Mouse (Mus musculus): ENCODE measurements around the gene Fam110c. TPM values are rescaled to one million over a fixed set of nuclear protein-coding genes. Genes with fewer than 3 reads are reported as not detected.

Fam110c gene
- total RNA-seq, 2 experiments from 2014 or later, result not detected

GRCm38 (mm10) chr12:31116005-31116466 is 42.4 kb downstream of the Fam110c start:
- DNase-seq, result peak; percentile 21 to 41

- DNase-seq, result no peak
Measured at GRCm38 (mm10) chr12:31120535-31120934, 46.9 kb downstream of the Fam110c start.

GRCm38 (mm10) chr12:31122892-31123622 is 49.4 kb downstream of the Fam110c start:
- DNase-seq, result no peak

GRCm38 (mm10) chr12:31126071-31126470 is 52.4 kb downstream of the Fam110c start:
- DNase-seq, result no peak

GRCm38 (mm10) chr12:31129548-31129947 is 55.9 kb downstream of the Fam110c start:
- no peak for DNase-seq

Other genes starting within 250 kb of the Fam110c start
- 1 to 10 TPM; 4.3 to 5.3 TPM for gene Alkal2, start 189.5 kb upstream of the Fam110c start, total RNA-seq (2021)
- gene Acp1, start 162.3 kb upstream of the Fam110c start, total RNA-seq (2021), result 10 to 100 TPM; 58.5 to 63.9 TPM
- 10 to 100 TPM; 12.6 to 13.0 TPM for gene Sh3yl1, start 162.2 kb upstream of the Fam110c start, total RNA-seq (2021)
- gene Gm6993, start 166.9 kb downstream of the Fam110c start, total RNA-seq (2021), result not detected
- 10 to 100 TPM; 38.5 to 42.1 TPM for gene Lamb1, start 191.4 kb downstream of the Fam110c start, total RNA-seq (2021)

Measured in layer of hippocampus, postnatal 36 days (tissue).